Mouse (Mus musculus) liver, postnatal 0 days (tissue): ENCODE measurements around the gene Eif6.

Source experiments
- CTCF ChIP-seq: sonication (generic); IDR thresholded peaks from 2 replicates; pipeline ENCODE4 v1.5.1; 2016; ENCODE audit warnings: antibody characterized with exemption, low read depth
- EP300 ChIP-seq: IDR thresholded peaks from 2 replicates; pipeline ENCODE4 v1.6.1; 2016; ENCODE audit warnings: antibody characterized with exemption, low read depth, mild to moderate bottlenecking

GRCm38 (mm10) chr2:155779066-155779465, 47.7 kb downstream of the Eif6 start:
- TF ChIP-seq CTCF (no peak), EP300 (no peak)
